Mouse (Mus musculus): ENCODE measurements at regions not wholly inside any gene's neighbourhood (a gene's known extent, or its start where the extent isn't known, plus 50 kb on each side); places are given as distances from the start of the nearest gene placed in this dataset.

GRCm38 (mm10) chr8:49826231-49826630, 982.5 kb upstream of the Tenm3 start:
- TF ChIP-seq MAX (IDR thresholded peaks at IDR 0.05; ENCODE audit: low read depth): no peak
- TF ChIP-seq USF1 (IDR thresholded peaks at IDR 0.05; ENCODE audit: low read depth): no peak
- TF ChIP-seq POLR2A (IDR thresholded peaks at IDR 0.05; ENCODE audit: insufficient read length, low read depth): no peak
- TF ChIP-seq MYOG (IDR thresholded peaks at IDR 0.05; ENCODE audit: control insufficient read depth in 1 of 3, insufficient read depth in 1 of 3, insufficient read length in 2 of 3, low read depth in 2 of 3): no peak
- TF ChIP-seq CEBPB (IDR thresholded peaks at IDR 0.05; ENCODE audit: insufficient read depth, poor library complexity, severe bottlenecking): no peak
- no peak for TF ChIP-seq REST (IDR thresholded peaks at IDR 0.05; ENCODE audit: insufficient read depth, insufficient read length)
- no peak for TF ChIP-seq MYOD1 (IDR thresholded peaks at IDR 0.05; ENCODE audit: control insufficient read depth in 1 of 3, insufficient read length in 2 of 3, low read depth in 2 of 3)
- TF ChIP-seq TCF12 (IDR thresholded peaks at IDR 0.05; ENCODE audit: insufficient read depth, poor library complexity, severe bottlenecking): no peak
- no peak for TF ChIP-seq POLR2AphosphoS2 (IDR thresholded peaks at IDR 0.05; ENCODE audit: insufficient read length, low read depth)
- no peak for TF ChIP-seq SRF (IDR thresholded peaks at IDR 0.05; ENCODE audit: control insufficient read depth, insufficient read length, low read depth)
- no peak for TF ChIP-seq E2F4 (IDR thresholded peaks at IDR 0.05; ENCODE audit: insufficient read depth)
- no peak for TF ChIP-seq TCF3 (IDR thresholded peaks at IDR 0.05; ENCODE audit: insufficient read length, low read depth)
